Mouse (Mus musculus) spleen, adult 18-20 months (tissue): Measurements from ENCODE around the gene Slc9a9.

Experiments used
- DNase-seq, 2 experiments: peaks; one replicate each; pipeline ENCODE4 v3.0.0; 2022; ENCODE audit warnings: mixed read lengths in 2 of 2

The Slc9a9 gene

DNA sequence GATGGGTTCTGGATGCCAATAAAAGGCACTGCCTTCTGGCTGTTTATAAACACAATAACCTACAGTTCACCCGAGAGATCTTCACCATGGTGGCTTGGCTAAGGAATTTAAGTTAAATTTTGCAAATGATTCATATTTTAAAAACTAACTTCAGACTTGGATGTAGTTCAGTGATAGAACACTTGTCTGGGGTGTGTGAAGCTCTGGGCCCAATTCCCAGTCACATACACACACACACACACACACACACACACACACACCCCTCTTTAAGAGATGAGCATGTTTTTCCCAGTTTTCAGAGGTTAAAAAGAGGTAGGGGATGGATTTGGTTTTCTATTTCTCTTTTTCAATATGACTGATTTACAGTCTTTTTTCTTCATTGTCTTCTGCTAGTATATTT, 15.9 kb downstream of the Slc9a9 start:
- no peak for DNase-seq

DNA sequence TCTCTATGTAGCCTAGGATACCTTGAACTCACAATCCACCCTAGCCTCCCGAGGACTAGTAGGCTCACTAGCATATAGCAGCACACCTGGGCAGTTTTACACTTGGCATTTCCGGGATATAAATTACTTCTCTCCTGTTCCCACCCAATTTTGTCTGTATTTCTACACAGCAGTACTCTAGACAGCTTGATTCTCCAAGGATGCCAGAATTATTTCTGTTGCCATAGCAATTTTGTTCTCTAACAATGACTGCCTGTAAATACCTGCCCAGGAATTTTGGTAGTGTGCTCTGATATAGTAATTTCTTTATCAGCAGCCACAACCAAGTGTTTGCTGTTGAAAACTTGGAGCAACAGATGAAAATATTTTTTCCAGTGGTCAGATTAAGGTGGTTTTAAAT, 16.7 kb downstream of the Slc9a9 start:
- no peak for DNase-seq

DNA sequence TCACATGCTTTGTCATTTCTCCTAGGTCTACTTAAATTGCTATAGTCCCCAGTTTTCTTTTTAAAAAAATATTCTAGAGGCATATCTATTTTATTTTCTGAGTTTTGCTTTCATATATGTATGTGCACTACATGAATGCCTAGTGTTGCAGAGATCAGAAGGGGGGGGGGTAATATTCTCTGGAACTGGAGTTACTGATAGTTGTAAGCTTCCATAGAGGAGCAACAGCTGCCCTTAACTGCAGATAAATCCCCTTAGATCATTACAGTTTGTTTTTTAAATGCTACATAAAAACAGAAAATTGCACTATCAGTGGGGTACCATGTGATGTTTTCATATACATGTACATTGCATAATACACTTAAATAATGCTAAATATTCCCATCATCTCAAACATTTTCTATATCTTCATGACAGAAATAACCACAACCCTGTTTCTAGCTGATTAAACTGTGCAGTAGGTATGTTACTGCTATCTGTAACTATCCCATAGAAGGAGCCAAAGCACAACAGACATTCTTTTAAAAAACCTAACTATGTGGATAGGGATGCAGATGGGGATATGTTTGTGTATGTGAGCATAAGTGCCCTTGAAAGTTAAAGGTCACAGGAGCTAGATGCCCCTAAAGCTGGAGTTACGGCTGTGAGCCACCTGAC, 17.6 kb downstream of the Slc9a9 start:
- no peak for DNase-seq

- peak in 1 of 2 experiments; percentile 12 for DNase-seq
Observed at GRCm38 (mm10) chr9:94691311-94692087, 21.8 kb downstream of the Slc9a9 start.

- no peak for DNase-seq
Observed at GRCm38 (mm10) chr9:94692122-94692521, 22.4 kb downstream of the Slc9a9 start.

- no peak for DNase-seq
Observed at GRCm38 (mm10) chr9:94694243-94694642, 24.5 kb downstream of the Slc9a9 start.

DNA sequence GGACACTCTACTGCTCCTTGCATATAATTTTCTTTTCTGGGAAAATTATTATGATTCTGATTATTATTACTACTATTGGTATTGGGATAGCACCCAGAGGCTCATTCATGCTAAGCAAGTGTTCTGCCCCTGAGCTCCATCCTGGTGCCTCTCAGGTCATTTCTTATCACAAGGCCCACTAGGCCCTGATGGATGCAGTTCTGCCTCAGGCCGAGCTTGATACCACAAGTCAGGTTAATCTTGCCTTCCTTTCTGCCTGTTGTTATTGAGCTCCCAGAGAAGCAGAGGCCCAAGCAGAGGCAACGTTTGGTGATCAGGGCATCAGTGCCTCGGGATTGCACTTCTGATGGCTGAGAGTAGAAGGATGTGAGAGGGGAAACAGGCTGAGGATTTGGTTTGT, 25.3 kb downstream of the Slc9a9 start:
- no peak for DNase-seq

GRCm38 (mm10) chr9:94696539-94697079, 26.9 kb downstream of the Slc9a9 start:
- DNase-seq: no peak

- no peak for DNase-seq
Observed at GRCm38 (mm10) chr9:94698175-94698574, 28.5 kb downstream of the Slc9a9 start.

DNA sequence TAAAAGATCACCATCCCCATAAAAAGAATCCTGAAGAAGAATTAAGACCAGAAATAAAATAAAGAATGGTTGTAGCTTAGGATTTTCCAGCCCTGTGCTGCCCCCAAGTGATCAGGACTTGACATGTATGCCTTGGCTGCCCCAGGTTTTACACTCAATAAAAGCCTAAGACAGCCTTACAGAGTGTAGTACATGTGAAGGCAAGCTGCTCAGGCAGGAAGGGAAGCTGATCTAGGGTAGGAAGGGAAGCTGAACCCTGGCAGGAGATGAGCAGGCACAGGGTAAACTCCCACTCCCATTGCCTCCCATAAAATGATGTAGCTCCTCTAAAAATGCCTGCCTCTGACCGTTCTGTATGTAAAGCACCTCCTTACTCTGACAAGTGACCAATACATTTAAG, 30.8 kb downstream of the Slc9a9 start:
- peak in 1 of 2 experiments; percentile 18 for DNase-seq

- DNase-seq: no peak
Observed at GRCm38 (mm10) chr9:94701193-94701869, 31.6 kb downstream of the Slc9a9 start.

- DNase-seq: no peak
Observed at GRCm38 (mm10) chr9:94701965-94702634, 32.4 kb downstream of the Slc9a9 start.

GRCm38 (mm10) chr9:94704986-94705757, 35.5 kb downstream of the Slc9a9 start:
- no peak for DNase-seq

DNA sequence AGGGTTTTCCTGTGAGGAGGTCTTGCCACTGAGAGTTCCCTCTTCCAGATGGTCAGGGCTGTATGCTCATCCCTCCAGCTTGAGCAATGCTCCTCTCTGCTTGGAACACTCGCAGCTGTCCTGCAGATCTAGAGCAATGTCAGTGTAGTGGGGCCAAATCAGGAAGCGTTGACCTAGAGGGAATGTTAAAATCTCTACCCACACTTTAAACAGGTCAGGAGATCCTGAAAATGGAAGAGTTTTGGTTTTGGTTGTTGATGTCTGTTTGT, 36.0 kb downstream of the Slc9a9 start:
- DNase-seq: no peak

DNA sequence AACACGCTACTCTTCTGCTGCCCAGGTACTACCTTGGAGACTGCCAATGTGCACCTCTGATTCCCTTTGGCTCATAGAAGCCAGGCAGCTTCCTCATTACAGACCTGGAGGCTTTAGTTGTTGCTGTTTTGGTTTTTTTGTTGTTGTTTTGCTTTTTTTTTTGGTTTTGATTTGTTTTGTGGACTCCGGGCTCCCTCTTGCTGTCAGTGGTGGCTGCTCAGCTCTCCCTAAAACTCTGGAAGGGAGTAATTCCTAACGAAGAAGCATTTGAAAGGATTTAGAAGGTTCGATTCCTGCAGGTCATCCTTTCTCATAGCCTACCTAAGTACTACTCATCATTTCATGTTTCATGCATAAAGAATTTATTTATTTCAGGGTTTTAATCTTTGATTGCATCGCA, 42.4 kb downstream of the Slc9a9 start:
- no peak for DNase-seq

- DNase-seq: no peak
Observed at GRCm38 (mm10) chr9:94716695-94717094, 47.0 kb downstream of the Slc9a9 start.

DNA sequence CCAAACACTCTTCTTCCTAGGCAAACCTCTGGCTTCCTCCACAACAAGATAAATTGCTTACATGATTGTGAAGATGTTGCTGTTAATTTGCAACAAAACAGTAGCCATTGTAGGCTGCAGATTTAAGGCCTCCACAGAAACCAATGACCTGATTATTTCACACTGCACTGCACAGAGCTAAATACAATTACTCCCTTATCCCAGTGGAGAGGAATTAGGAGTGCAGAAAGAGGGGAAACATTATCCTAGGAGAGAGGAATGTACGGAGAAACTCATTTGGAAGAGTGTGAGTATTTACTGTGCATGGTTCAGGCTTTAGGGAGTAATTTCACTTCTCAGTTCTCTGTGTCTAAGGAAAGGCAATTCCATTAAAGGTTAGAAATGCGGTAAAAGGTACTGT, 53.9 kb downstream of the Slc9a9 start:
- DNase-seq: no peak

- no peak for DNase-seq
Observed at GRCm38 (mm10) chr9:94725121-94725520, 55.4 kb downstream of the Slc9a9 start.

GRCm38 (mm10) chr9:94727457-94727856, 57.7 kb downstream of the Slc9a9 start:
- no peak for DNase-seq

GRCm38 (mm10) chr9:94730396-94730795, 60.7 kb downstream of the Slc9a9 start:
- no peak for DNase-seq

GRCm38 (mm10) chr9:94732136-94732535, 62.4 kb downstream of the Slc9a9 start:
- DNase-seq: no peak

DNA sequence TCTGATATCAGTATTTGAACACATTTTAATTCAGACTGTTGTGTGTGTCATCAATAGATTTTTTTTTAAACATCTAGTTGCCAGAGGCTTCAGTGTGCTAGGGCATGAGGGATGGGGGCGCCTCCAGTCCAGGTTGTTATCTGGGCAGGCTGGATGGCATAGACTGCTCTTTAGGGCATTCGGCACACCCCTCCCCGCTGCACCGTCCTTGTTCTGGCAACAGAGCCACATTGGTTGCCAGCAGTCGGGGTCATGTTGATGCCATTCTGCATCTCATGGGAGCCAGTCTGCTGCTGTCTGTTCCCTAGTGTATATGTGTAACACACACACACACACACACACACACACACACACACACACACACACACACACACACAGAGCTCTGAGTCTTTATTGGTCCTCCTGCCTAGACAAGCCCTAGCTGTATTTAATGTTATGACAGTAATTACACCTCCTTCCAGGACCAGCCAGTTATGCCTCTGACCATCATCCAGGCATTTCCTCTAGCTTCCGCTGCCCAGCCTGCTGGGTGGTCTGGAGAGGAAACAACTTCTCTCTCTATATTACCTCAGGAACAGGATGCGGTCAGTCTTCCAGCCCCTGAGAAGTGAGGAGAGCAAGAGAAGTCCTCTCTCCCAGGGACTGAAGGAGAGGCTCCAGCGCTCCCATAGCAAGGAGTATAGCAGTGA, 63.0 kb downstream of the Slc9a9 start:
- DNase-seq: no peak
